Mouse (Mus musculus) liver, postnatal 0 days (tissue): ENCODE data around the gene Mettl1. TPM values are rescaled to one million over a fixed set of nuclear protein-coding genes. Genes with fewer than 3 reads are reported as not detected.
A peak's percentile ranks its signal among the peaks of the same experiment; 100 is the strongest.

Experiments used
- ATAC-seq: fragments of 200-750 bp; cut with Nextera tagmentation; 2 replicates; pipeline ENCODE4 v1.8.0; 2017; ENCODE audit warnings: mild to moderate bottlenecking, moderate library complexity
- DNase-seq: peaks from one replicate; pipeline ENCODE4 v3.0.0-alpha.2; 2016
- H3K27ac ChIP-seq: fragments of 300-500 bp; sonication (generic); 2 replicates; pipeline ENCODE4 v1.5.1; 2014; ENCODE audit warnings: antibody characterized with exemption, moderate library complexity, mild to moderate bottlenecking, low read depth
- H3K27me3 ChIP-seq: fragments of 300-500 bp; sonication (generic); 2 replicates; pipeline ENCODE4 v1.6.1; 2014; ENCODE audit warnings: low read length, control low read depth, mixed read lengths; ENCODE audit not compliant: insufficient read depth
- H3K36me3 ChIP-seq: fragments of 300-500 bp; sonication (generic); replicated peaks from 2 replicates; pipeline ENCODE4 v1.6.1; 2014; ENCODE audit warnings: mild to moderate bottlenecking, control low read depth, low read length, moderate library complexity, mixed read lengths; ENCODE audit not compliant: insufficient read depth
- H3K4me1 ChIP-seq: fragments of 300-500 bp; sonication (generic); 2 replicates; pipeline ENCODE4 v1.6.1; 2014; ENCODE audit warnings: antibody characterized with exemption, mild to moderate bottlenecking, control low read depth; ENCODE audit not compliant: insufficient read depth
- H3K4me2 ChIP-seq: fragments of 300-500 bp; sonication (generic); 2 replicates; pipeline ENCODE4 v1.6.1; 2014; ENCODE audit warnings: low read depth, mild to moderate bottlenecking, low read length, moderate library complexity, mixed read lengths
- H3K4me3 ChIP-seq: fragments of 300-500 bp; sonication (generic); 2 replicates; pipeline ENCODE4 v1.5.1; 2014; ENCODE audit warnings: low read depth, low read length
- H3K9ac ChIP-seq: fragments of 300-500 bp; sonication (generic); replicated peaks from 2 replicates; pipeline ENCODE4 v1.6.1; 2014; ENCODE audit warnings: mild to moderate bottlenecking, moderate library complexity
- H3K9me3 ChIP-seq: fragments of 300-500 bp; sonication (generic); 2 replicates; pipeline ENCODE4 v1.6.1; 2016; ENCODE audit warnings: mild to moderate bottlenecking, control low read depth, low read length, mixed read lengths
- CTCF ChIP-seq: sonication (generic); IDR thresholded peaks from 2 replicates; pipeline ENCODE4 v1.5.1; 2016; ENCODE audit warnings: antibody characterized with exemption, low read depth
- EP300 ChIP-seq: IDR thresholded peaks from 2 replicates; pipeline ENCODE4 v1.6.1; 2016; ENCODE audit warnings: antibody characterized with exemption, low read depth, mild to moderate bottlenecking
- WGBS: fragments of 180-500 bp; shearing (Covaris S2); extraction: QIAGEN DNeasy Blood & Tissue Kit; methylation state at CpG from one replicate; pipeline ENCODE4 v1.1.7; 2014; ENCODE audit not compliant: insufficient replicate concordance; 5-methylcytosine and 5-hydroxymethylcytosine counted together
- polyA plus RNA-seq: library from polyadenylated mRNA; unstranded; fragments of >200 nt; fragmentation: Nextera tagmentation; extraction: Ambion mirVana; gene quantifications from 2 replicates; pipeline ENCODE4 v1.2.1, GENCODE M21; 2015

Mettl1 gene
- polyA plus RNA-seq, 1 experiment from 2014 or later = 14.9 TPM

DNA sequence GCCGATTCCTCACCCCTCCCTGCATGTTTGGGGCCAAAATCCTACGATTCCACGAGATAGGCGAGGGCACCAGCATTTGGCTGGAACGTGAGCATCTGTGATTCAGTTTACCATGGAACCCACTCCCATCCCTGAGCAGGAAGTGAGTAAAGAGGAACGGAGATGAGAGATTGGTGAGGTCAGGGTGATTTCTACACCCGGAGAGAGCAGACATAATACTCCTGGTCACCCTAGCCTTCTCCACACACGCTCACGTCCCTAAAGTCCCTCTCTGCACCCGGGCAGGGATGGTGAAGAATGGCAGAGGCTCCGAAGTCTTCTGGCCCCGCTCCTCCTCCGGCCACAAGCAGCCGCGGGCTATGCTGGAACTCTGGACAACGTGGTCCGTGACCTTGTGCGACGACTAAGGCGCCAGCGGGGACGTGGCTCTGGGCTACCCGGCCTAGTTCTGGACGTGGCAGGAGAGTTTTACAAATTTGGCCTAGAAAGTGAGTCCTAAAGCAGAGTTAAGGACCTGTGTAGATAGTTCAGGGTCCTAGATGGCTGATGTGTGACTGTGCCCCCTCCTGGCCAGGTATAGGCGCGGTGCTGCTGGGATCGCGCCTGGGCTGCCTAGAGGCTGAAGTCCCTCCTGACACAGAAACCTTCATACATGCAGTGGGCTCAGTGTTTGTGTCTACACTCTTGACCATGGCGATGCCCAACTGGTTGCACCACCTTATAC, 8.3 kb downstream of the Mettl1 start:
- peak overlapping the region; percentile 17 for H3K4me3 ChIP-seq
- peaks cover 3% of the 10 kb centered on the region; the same call in 1 of the 2 replicates for H3K36me3 ChIP-seq
- ATAC-seq (peak; percentile 26; the same call in 1 of the 2 replicates), DNase-seq (peak; percentile 20)
- H3K9me3 ChIP-seq = no peaks in the 10 kb centered on the region
- WGBS = 7% methylated on average over 29 of the region's 29 CpGs
- H3K4me1 ChIP-seq = peaks cover 12% of the 10 kb centered on the region
- TF ChIP-seq CTCF = peak; percentile 43
- TF ChIP-seq EP300 = no peak
- H3K4me2 ChIP-seq = peak overlapping the region; percentile 48
- H3K27me3 ChIP-seq = peaks cover 46% of the 10 kb centered on the region
- no peak overlapping the region for H3K27ac ChIP-seq
- H3K9ac ChIP-seq = no peak overlapping the region

DNA sequence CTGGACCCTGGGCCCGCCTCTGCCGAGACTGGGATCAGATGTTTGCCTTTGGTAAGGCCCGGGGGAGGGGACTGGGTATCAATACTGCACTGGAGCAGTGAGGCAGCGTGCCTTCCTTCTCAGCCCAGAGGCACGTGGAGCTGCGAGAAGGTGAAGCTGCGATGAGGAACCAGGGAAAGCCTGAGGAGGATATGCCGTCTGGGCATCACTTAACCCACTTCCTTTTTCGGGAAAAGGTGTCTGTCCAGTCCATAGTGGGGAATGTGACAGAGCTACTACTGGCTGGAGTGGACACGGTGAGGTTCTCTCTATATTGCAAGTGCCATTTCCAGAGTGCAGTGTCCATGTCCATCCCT, 8.9 kb downstream of the Mettl1 start:
- Histone ChIP-seq H3K4me2 (no peak overlapping the region), H3K27ac (no peak overlapping the region), H3K27me3 (peaks cover 51% of the 10 kb centered on the region), H3K4me3 (no peak overlapping the region), H3K36me3 (no peaks in the 10 kb centered on the region; the same call in 1 of the 2 replicates), H3K9ac (no peak overlapping the region), H3K9me3 (no peaks in the 10 kb centered on the region), H3K4me1 (peaks cover 12% of the 10 kb centered on the region)
- DNase-seq = no peak
- TF ChIP-seq CTCF (no peak), EP300 (no peak)
- 7% methylated on average over 10 of the region's 10 CpGs for WGBS
- ATAC-seq = peak; percentile 14; the same call in 1 of the 2 replicates

- ATAC-seq (no peak), DNase-seq (no peak)
- WGBS = 68% methylated on average over 4 of the region's 4 CpGs
- H3K36me3 ChIP-seq = no peaks in the 10 kb centered on the region
- H3K9me3 ChIP-seq = no peaks in the 10 kb centered on the region
- no peak overlapping the region for H3K27ac ChIP-seq
- H3K4me1 ChIP-seq = peaks cover 11% of the 10 kb centered on the region
- H3K27me3 ChIP-seq = peaks cover 47% of the 10 kb centered on the region
- H3K9ac ChIP-seq = no peak overlapping the region
- TF ChIP-seq CTCF = no peak
- no peak for TF ChIP-seq EP300
- no peak overlapping the region for H3K4me3 ChIP-seq
- no peak overlapping the region for H3K4me2 ChIP-seq
These were observed 13.4 kb downstream of the Mettl1 start for GRCm38 (mm10) chr10:127054646-127055045.

DNA sequence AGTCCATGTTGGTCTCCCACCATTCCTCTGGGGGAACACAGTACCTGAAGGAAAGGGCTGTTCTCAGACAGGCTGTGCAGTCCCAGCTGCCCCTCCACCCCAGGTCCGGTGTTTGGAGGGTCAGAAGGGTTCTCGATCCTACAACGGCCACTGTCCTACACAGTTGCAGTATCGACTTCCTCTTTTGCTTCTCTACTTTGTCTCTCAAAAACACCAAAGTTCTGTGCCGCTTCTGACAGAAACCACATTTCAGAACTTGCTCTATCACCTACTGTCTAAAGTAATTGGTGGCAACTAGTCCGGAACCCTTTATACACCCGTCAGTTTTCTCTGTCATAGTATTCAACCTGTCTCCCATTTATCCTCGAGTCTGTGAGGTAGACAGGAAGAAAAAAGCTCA, 14.2 kb downstream of the Mettl1 start:
- peaks cover 47% of the 10 kb centered on the region for H3K27me3 ChIP-seq
- DNase-seq = no peak

DNA sequence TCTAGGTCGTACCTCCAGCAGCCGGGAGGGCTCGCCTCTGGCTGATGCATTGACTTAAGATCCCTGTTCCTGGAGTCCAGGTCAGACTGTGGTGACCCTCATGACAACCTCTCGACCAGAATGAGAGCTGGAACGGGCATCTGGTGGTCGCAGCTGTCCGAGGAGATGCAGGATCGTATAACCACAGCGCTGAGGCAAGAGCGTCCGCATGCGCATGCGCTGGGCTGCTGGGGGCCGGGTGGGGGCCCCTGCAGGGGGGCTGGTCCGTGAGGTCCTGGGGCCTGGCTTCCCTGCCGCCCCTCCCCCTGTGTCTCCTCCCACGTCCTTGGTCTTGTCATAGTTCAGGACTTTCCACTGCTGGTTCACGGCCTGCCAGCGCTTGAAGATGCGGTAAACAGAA, 15.3 kb downstream of the Mettl1 start:
- peaks cover 13% of the 10 kb centered on the region; the same call in 1 of the 2 replicates for H3K4me1 ChIP-seq
- no peak overlapping the region for H3K27ac ChIP-seq
- no peak overlapping the region for H3K4me2 ChIP-seq
- H3K27me3 ChIP-seq = peaks cover 49% of the 10 kb centered on the region
- no peak overlapping the region for H3K9ac ChIP-seq
- no peaks in the 10 kb centered on the region for H3K36me3 ChIP-seq
- no peak overlapping the region for H3K4me3 ChIP-seq
- no peak for ATAC-seq
- TF ChIP-seq CTCF = no peak
- TF ChIP-seq EP300 = no peak
- no peaks in the 10 kb centered on the region for H3K9me3 ChIP-seq
- WGBS = 86% methylated on average over 20 of the region's 20 CpGs
- no peak for DNase-seq

More for the DNA sequence above, 14.2 kb downstream of the Mettl1 start:
- ATAC-seq = no peak
- H3K27ac ChIP-seq = no peak overlapping the region
- H3K4me3 ChIP-seq = no peak overlapping the region
- TF ChIP-seq EP300 (no peak), CTCF (no peak)
- H3K9ac ChIP-seq = no peak overlapping the region
- H3K4me1 ChIP-seq = peaks cover 13% of the 10 kb centered on the region; the same call in 1 of the 2 replicates
- no peaks in the 10 kb centered on the region for H3K36me3 ChIP-seq
- WGBS = 45% methylated on average over 8 of the region's 8 CpGs
- H3K4me2 ChIP-seq = no peak overlapping the region
- no peaks in the 10 kb centered on the region for H3K9me3 ChIP-seq

GRCm38 (mm10) chr10:127058161-127058560, 16.9 kb downstream of the Mettl1 start:
- Histone ChIP-seq H3K27me3 (peaks cover 48% of the 10 kb centered on the region), H3K4me2 (no peak overlapping the region), H3K27ac (no peak overlapping the region), H3K9ac (no peak overlapping the region), H3K4me1 (peaks cover 20% of the 10 kb centered on the region), H3K9me3 (no peaks in the 10 kb centered on the region), H3K36me3 (no peaks in the 10 kb centered on the region), H3K4me3 (no peak overlapping the region)
- DNase-seq (peak; percentile 82), ATAC-seq (peak; percentile 37; the same call in 1 of the 2 replicates)
- no peak for TF ChIP-seq EP300
- peak; percentile 96 for TF ChIP-seq CTCF
- WGBS = 5% methylated on average over 9 of the region's 9 CpGs
